Mouse (Mus musculus): Measurements from ENCODE around the gene Tgfbr2. TPM values are rescaled to one million over a fixed set of nuclear protein-coding genes. Genes with fewer than 3 reads are reported as not detected.

Tgfbr2 gene
- polyA plus RNA-seq, 1 experiment from 2014 or later, result 35.9 TPM

GRCm38 (mm10) chr9:116217099-116217498 is 41.9 kb upstream of the Tgfbr2 start:
- no peak overlapping the region for H3K4me3 ChIP-seq (ENCODE audit: low read length)
- 88% methylated on average over 7 of the region's 7 CpGs for WGBS
- H3K9ac ChIP-seq (replicated peaks; ENCODE audit: low read length), result no peak overlapping the region
- no peaks in the 10 kb centered on the region for H3K27me3 ChIP-seq (ENCODE audit: insufficient read depth, low read length)
- no peaks in the 10 kb centered on the region for H3K36me3 ChIP-seq (ENCODE audit: insufficient read depth, low read length)
- no peak for ATAC-seq (ENCODE audit: low FRiP score, low TSS enrichment)
- H3K27ac ChIP-seq (ENCODE audit: low read length), result no peak overlapping the region
- no peaks in the 10 kb centered on the region for H3K9me3 ChIP-seq (ENCODE audit: low read length)
- H3K4me2 ChIP-seq (replicated peaks; ENCODE audit: low read depth, low read length), result no peak overlapping the region
- peaks cover 47% of the 10 kb centered on the region for H3K4me1 ChIP-seq (ENCODE audit: insufficient read depth, low read length)

- Histone ChIP-seq H3K9ac (replicated peaks; ENCODE audit: low read length) (no peak overlapping the region), H3K27me3 (ENCODE audit: insufficient read depth, low read length) (no peaks in the 10 kb centered on the region), H3K4me2 (replicated peaks; ENCODE audit: low read depth, low read length) (no peak overlapping the region), H3K9me3 (ENCODE audit: low read length) (no peaks in the 10 kb centered on the region), H3K4me1 (ENCODE audit: insufficient read depth, low read length) (peaks cover 44% of the 10 kb centered on the region), H3K27ac (ENCODE audit: low read length) (no peak overlapping the region), H3K36me3 (ENCODE audit: insufficient read depth, low read length) (no peaks in the 10 kb centered on the region), H3K4me3 (ENCODE audit: low read length) (no peak overlapping the region)
- ATAC-seq (ENCODE audit: low FRiP score, low TSS enrichment), result no peak
- WGBS, result 77% methylated on average over 10 of the region's 10 CpGs
Measured at GRCm38 (mm10) chr9:116216677-116217076, 41.5 kb upstream of the Tgfbr2 start.

- no peaks in the 10 kb centered on the region for H3K27me3 ChIP-seq (ENCODE audit: insufficient read depth, low read length)
- no peaks in the 10 kb centered on the region for H3K9me3 ChIP-seq (ENCODE audit: low read length)
- no peak overlapping the region for H3K4me3 ChIP-seq (ENCODE audit: low read length)
- no peak overlapping the region for H3K27ac ChIP-seq (ENCODE audit: low read length)
- H3K4me1 ChIP-seq (ENCODE audit: insufficient read depth, low read length), result peaks cover 28% of the 10 kb centered on the region
- no peak for ATAC-seq (ENCODE audit: low FRiP score, low TSS enrichment)
- H3K4me2 ChIP-seq (replicated peaks; ENCODE audit: low read depth, low read length), result no peak overlapping the region
- H3K9ac ChIP-seq (replicated peaks; ENCODE audit: low read length), result no peak overlapping the region
- no peaks in the 10 kb centered on the region for H3K36me3 ChIP-seq (ENCODE audit: insufficient read depth, low read length)
- WGBS, result 81% methylated on average over 6 of the region's 6 CpGs
Measured at GRCm38 (mm10) chr9:116214296-116214695, 39.1 kb upstream of the Tgfbr2 start.

GRCm38 (mm10) chr9:116212915-116213619 is 37.9 kb upstream of the Tgfbr2 start:
- Histone ChIP-seq H3K4me3 (ENCODE audit: low read length) (no peak overlapping the region), H3K4me1 (ENCODE audit: insufficient read depth, low read length) (peaks cover 22% of the 10 kb centered on the region), H3K9me3 (ENCODE audit: low read length) (no peaks in the 10 kb centered on the region), H3K36me3 (ENCODE audit: insufficient read depth, low read length) (no peaks in the 10 kb centered on the region), H3K27me3 (ENCODE audit: insufficient read depth, low read length) (no peaks in the 10 kb centered on the region), H3K9ac (replicated peaks; ENCODE audit: low read length) (no peak overlapping the region), H3K4me2 (replicated peaks; ENCODE audit: low read depth, low read length) (no peak overlapping the region), H3K27ac (ENCODE audit: low read length) (peak overlapping the region; percentile 71)
- 63% methylated on average over 8 of the region's 8 CpGs for WGBS
- ATAC-seq (ENCODE audit: low FRiP score, low TSS enrichment), result peak; percentile 57

GRCm38 (mm10) chr9:116212069-116212468 is 36.9 kb upstream of the Tgfbr2 start:
- H3K4me3 ChIP-seq (ENCODE audit: low read length), result no peak overlapping the region
- H3K27ac ChIP-seq (ENCODE audit: low read length), result peak overlapping the region; percentile 28; the same call in 1 of the 2 replicates
- H3K4me2 ChIP-seq (replicated peaks; ENCODE audit: low read depth, low read length), result no peak overlapping the region
- H3K27me3 ChIP-seq (ENCODE audit: insufficient read depth, low read length), result no peaks in the 10 kb centered on the region
- 82% methylated on average over 12 of the region's 12 CpGs for WGBS
- peaks cover 22% of the 10 kb centered on the region for H3K4me1 ChIP-seq (ENCODE audit: insufficient read depth, low read length)
- H3K36me3 ChIP-seq (ENCODE audit: insufficient read depth, low read length), result no peaks in the 10 kb centered on the region
- no peaks in the 10 kb centered on the region for H3K9me3 ChIP-seq (ENCODE audit: low read length)
- H3K9ac ChIP-seq (replicated peaks; ENCODE audit: low read length), result no peak overlapping the region
- ATAC-seq (ENCODE audit: low FRiP score, low TSS enrichment), result no peak

- 68% methylated on average over 16 of the region's 16 CpGs for WGBS
- Histone ChIP-seq H3K4me1 (ENCODE audit: insufficient read depth, low read length) (peaks cover 16% of the 10 kb centered on the region), H3K4me2 (replicated peaks; ENCODE audit: low read depth, low read length) (no peak overlapping the region), H3K9ac (replicated peaks; ENCODE audit: low read length) (no peak overlapping the region), H3K4me3 (ENCODE audit: low read length) (no peak overlapping the region), H3K27me3 (ENCODE audit: insufficient read depth, low read length) (no peaks in the 10 kb centered on the region), H3K27ac (ENCODE audit: low read length) (0 out of 2 replicates have a peak overlapping the region, but pooled peaks have one; percentile 16), H3K9me3 (ENCODE audit: low read length) (no peaks in the 10 kb centered on the region), H3K36me3 (ENCODE audit: insufficient read depth, low read length) (no peaks in the 10 kb centered on the region)
- ATAC-seq (ENCODE audit: low FRiP score, low TSS enrichment), result peak; percentile 76
Measured at GRCm38 (mm10) chr9:116208169-116208904, 33.2 kb upstream of the Tgfbr2 start.

GRCm38 (mm10) chr9:116206901-116207300 is 31.7 kb upstream of the Tgfbr2 start:
- no peak for ATAC-seq (ENCODE audit: low FRiP score, low TSS enrichment)
- 76% methylated on average over 2 of the region's 2 CpGs for WGBS

GRCm38 (mm10) chr9:116203675-116204074 is 28.5 kb upstream of the Tgfbr2 start:
- no peak overlapping the region for H3K9ac ChIP-seq (replicated peaks; ENCODE audit: low read length)
- H3K4me1 ChIP-seq (ENCODE audit: insufficient read depth, low read length), result peaks cover 13% of the 10 kb centered on the region
- no peaks in the 10 kb centered on the region for H3K27me3 ChIP-seq (ENCODE audit: insufficient read depth, low read length)
- no peak overlapping the region for H3K27ac ChIP-seq (ENCODE audit: low read length)
- no peak for ATAC-seq (ENCODE audit: low FRiP score, low TSS enrichment)
- H3K4me2 ChIP-seq (replicated peaks; ENCODE audit: low read depth, low read length), result no peak overlapping the region
- WGBS, result 100% methylated on average over 1 of the region's 1 CpGs
- H3K36me3 ChIP-seq (ENCODE audit: insufficient read depth, low read length), result no peaks in the 10 kb centered on the region
- H3K4me3 ChIP-seq (ENCODE audit: low read length), result no peak overlapping the region
- no peaks in the 10 kb centered on the region for H3K9me3 ChIP-seq (ENCODE audit: low read length)

More at GRCm38 (mm10) chr9:116206901-116207300, 31.7 kb upstream of the Tgfbr2 start:
- H3K27ac ChIP-seq (ENCODE audit: low read length), result no peak overlapping the region
- H3K27me3 ChIP-seq (ENCODE audit: insufficient read depth, low read length), result no peaks in the 10 kb centered on the region
- H3K4me2 ChIP-seq (replicated peaks; ENCODE audit: low read depth, low read length), result no peak overlapping the region
- H3K36me3 ChIP-seq (ENCODE audit: insufficient read depth, low read length), result no peaks in the 10 kb centered on the region
- H3K9me3 ChIP-seq (ENCODE audit: low read length), result no peaks in the 10 kb centered on the region
- H3K4me3 ChIP-seq (ENCODE audit: low read length), result no peak overlapping the region
- H3K9ac ChIP-seq (replicated peaks; ENCODE audit: low read length), result no peak overlapping the region
- H3K4me1 ChIP-seq (ENCODE audit: insufficient read depth, low read length), result peaks cover 7% of the 10 kb centered on the region; the same call in 1 of the 2 replicates

GRCm38 (mm10) chr9:116199127-116199526 is 24.0 kb upstream of the Tgfbr2 start:
- no peaks in the 10 kb centered on the region for H3K36me3 ChIP-seq (ENCODE audit: insufficient read depth, low read length)
- H3K4me3 ChIP-seq (ENCODE audit: low read length), result no peak overlapping the region
- H3K9me3 ChIP-seq (ENCODE audit: low read length), result no peaks in the 10 kb centered on the region
- H3K4me1 ChIP-seq (ENCODE audit: insufficient read depth, low read length), result peaks cover 16% of the 10 kb centered on the region
- no peak; the same call in 1 of the 2 replicates for ATAC-seq (ENCODE audit: low FRiP score, low TSS enrichment)
- no peaks in the 10 kb centered on the region for H3K27me3 ChIP-seq (ENCODE audit: insufficient read depth, low read length)
- 0 out of 2 replicates have a peak overlapping the region, but pooled peaks have one; percentile 10 for H3K4me2 ChIP-seq (replicated peaks; ENCODE audit: low read depth, low read length)
- 42% methylated on average over 9 of the region's 9 CpGs for WGBS
- no peak overlapping the region for H3K9ac ChIP-seq (replicated peaks; ENCODE audit: low read length)
- H3K27ac ChIP-seq (ENCODE audit: low read length), result peak overlapping the region; percentile 54; the same call in 1 of the 2 replicates

GRCm38 (mm10) chr9:116198488-116198887 is 23.3 kb upstream of the Tgfbr2 start:
- Histone ChIP-seq H3K36me3 (ENCODE audit: insufficient read depth, low read length) (no peaks in the 10 kb centered on the region), H3K9ac (replicated peaks; ENCODE audit: low read length) (no peak overlapping the region), H3K4me3 (ENCODE audit: low read length) (no peak overlapping the region), H3K27me3 (ENCODE audit: insufficient read depth, low read length) (no peaks in the 10 kb centered on the region), H3K4me1 (ENCODE audit: insufficient read depth, low read length) (peaks cover 16% of the 10 kb centered on the region), H3K4me2 (replicated peaks; ENCODE audit: low read depth, low read length) (no peak overlapping the region), H3K27ac (ENCODE audit: low read length) (peak overlapping the region; percentile 56), H3K9me3 (ENCODE audit: low read length) (no peaks in the 10 kb centered on the region)
- ATAC-seq (ENCODE audit: low FRiP score, low TSS enrichment), result no peak
- 16% methylated on average over 9 of the region's 9 CpGs for WGBS
